Mouse (Mus musculus) brain, embryonic 18.5 days (tissue): Measurements from ENCODE around the gene Setd2.

Experiments used
- DNase-seq: peaks from one replicate; pipeline ENCODE4 v3.0.0-alpha.2; 2012; ENCODE audit warnings: low read depth, low spot score

Setd2 gene

DNA sequence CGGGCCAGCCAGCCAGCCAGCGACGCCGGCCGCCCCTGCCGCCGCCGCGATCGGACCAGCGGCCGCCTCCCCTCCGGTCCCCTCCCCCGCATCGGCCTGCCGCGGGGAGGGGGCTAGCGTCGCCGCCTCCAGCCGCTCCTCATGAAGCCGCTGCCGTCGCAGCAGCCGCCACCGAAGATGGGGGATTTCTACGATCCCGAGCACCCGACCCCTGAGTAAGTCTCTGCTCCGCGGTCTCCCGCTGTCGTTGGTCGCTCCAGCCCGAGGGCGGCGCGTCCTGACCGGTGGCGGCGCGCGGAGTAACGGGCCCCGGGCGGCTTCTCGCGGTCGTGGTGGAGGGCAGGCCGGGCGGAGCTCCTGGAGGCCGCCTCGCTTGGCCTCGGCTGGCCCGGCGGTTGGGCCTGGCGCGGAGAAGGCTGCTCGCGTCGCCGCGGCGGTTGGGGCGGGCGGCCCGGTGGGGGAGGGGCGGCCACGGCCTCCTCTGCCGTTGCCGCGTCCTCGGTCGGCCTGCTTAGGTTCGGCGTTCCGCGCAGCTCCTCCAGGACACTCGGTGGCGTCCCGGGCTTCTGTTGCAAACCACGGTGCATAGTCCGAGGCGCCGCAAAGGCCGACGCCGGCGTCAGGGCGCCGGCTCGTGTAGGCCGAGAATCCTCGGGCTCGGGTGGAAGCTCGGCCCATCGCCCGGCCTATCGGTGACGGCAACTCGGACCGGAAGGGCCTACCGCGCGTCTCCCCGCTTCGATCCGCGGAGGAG lies at the start of gene Setd2:
Setd2 (plus strand) TSS at position 60 of the 754 bp plus-strand sequence.
- peak; percentile 24 for DNase-seq

DNA sequence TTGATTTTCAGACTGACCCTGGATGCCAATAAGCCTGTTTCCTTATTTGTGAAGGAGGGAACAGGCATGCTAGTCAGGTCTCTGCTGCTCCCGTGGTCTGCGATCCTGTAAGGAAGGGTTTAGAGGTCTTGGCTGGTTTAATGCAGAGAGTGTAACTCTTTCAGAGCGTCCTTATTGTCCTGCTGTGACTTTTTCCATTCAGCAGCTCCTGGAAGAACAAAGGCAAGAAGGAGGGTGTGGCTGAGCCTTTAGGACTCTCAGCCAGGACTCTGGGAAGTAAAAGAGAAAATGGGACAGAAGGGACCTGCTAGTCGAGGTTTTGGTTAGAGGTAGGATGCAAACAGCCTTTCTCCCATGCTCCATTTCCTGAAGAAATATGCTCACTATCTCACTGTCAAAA lies 43.6 kb upstream of the Setd2 start:
- no peak for DNase-seq

DNA sequence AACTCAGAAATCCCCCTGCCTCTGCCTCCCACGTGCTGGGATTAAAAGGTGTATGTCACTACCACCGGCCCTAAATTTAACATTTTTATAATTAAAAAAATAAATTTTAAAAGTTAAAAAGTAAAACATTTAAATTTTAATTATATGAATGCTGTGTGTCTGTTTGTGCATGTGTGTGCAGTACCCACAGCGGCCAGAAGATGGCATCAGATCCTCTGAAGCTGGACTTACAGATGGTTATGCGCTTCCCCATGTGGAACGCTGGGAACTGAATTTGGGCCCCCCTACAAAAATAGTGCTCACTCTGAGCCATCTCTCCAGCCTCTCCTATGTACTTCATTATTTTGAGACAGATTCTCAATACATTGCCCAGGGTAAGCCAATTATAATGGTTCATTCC lies 41.5 kb upstream of the Setd2 start:
- DNase-seq, result no peak

DNA sequence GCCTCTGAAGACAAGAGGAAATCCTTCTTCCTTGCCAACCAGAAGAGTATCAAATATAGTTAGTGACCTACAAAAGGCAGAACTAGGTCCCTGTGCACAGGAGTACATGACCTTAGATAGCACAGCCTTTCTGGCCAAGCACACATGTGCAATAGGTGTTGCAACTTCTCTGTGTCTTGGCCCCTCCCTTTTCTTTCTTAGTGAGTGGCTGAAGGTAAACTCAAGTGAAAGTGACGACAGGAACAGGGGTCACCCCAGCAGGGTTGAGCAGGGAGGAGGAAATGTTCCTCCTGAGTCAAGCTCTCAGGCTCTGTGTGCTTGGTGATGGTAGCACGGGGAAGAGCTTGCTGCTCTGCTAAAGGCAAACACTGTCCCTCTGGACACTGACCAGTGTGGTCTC lies 6.7 kb upstream of the Setd2 start:
- DNase-seq, result no peak

DNA sequence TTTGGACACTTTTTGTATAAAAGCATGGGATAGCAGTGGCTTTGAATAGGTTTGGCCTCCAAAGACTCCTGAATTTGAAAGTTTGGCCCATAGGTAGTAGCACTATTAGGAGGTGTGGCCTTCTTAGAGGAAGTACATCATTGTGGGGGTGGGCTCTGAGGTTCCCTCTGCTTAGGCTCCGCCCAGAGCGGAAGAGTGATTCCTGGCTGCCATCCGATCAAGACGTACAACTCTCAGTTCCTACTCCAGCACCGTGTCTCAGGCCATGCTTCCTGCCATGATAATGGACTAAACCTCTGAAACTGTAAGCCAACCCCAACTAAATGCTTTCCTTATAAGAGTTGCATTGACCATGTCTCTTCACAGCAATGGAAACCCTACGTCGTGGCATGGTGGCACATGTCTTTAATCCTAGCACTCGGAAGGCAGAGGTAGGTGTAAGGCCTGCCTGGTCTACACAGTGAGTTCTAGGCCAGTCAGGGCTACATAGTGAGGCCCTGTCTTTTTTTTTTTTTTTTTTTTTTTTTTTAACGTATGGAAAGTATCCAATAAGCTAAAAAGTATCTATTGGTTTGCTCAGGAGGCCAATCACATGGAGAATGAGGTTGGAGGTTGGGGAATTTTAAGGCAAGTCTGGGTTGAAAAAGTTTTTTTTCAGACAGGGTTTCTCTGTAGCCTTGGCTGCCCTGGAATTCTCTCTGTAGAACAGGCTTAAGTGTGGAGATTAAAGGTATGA lies 3.2 kb upstream of the Setd2 start:
- DNase-seq, result no peak

DNA sequence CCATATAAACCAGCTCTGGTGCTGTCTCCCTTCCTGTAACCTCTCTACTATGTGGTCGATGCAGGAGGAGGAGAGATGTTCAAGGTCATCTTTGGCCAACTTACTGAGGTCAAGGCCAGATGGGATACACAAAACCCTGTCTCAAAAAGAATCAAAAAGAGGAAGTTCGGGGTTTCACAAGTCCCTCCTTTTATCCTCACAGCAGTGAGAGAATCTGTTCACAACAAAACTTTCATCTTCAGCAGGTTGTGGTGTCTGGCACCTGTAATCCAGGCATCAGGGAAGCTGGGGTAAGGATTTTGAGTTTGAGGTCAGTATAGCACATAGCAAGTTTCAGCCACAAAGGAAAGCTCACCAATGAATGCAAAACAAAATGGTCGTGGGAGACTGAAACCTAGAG lies 1.7 kb upstream of the Setd2 start:
- DNase-seq, result no peak

DNA sequence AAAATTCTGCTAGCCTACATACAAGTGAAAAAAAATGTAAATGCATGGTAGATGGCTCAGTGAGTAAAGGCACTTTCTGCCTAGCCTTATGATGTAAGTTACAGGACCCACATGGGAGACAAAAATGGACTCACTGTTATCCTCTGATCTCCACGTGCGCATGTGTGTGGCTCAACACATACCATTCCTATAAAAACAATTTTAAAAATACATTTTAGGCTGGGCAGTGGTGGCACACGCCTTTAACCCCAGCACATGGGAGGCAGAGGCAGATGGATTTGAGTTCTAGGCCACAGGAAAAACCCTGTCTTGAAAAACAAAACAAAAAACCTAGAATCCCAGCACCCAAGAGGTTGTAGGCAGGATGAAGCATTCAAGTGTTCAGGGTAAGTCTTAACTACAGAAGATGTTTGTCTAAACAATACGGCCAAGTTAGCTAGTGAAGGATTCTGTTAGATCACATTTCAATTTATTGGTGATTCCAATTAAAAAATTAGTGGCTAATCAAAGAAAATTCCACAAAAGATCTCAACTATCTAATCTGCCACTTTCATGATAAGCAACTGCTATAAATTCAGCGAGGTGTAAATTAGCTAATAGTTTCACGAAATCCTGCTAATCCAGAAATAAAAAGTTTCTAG lies 1.1 kb upstream of the Setd2 start:
- DNase-seq, result no peak

DNA sequence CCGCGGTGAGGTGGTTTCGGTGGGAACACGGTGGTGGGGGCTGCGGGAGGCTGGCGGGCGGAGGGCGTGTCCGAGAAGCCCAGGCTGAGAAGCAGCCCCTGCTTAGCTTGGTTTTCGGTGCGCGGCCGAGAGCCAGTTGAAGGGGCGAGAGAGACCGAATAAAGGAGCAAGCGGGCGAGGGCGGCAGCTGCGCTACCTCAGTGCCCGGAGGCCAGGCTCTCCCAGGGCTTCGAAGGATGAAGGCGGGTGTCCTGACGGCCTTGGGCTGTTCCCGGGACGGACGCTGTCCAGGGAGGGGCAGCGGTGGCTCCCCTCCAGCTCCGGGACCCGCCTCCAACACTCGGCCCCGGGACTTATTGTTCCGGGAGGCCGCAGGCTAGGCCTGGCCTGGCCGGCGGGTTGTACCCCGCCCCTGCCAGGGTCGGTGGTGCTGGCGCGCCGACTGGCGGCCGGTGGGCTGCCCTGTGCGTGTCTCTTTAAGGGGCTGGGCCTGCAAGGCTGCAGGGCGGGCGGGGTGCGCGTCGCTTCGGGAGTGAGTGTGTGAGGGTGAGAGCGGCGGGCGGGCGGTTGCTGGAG lies 395 bp upstream of the Setd2 start:
- peak; percentile 89 for DNase-seq

DNA sequence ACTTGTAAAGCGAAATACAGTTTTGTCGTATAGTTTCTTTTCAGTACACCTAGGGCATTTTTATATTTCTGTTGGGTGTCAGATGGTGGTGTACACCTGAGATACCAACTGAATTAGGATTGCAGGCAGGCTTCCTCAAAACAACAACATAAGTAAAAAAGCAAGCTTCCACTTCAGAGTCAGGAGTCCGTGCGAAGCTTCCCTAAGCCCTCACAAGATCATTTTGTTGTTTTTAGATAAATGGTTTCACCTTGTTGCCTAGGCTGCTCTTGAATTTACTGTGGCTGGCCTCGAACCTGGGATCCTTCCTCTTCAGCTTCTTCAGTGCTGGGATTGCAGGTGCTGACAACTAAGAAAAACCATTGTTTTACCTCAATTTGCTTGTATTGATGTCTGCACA lies 1.2 kb downstream of the Setd2 start:
- DNase-seq, result no peak

DNA sequence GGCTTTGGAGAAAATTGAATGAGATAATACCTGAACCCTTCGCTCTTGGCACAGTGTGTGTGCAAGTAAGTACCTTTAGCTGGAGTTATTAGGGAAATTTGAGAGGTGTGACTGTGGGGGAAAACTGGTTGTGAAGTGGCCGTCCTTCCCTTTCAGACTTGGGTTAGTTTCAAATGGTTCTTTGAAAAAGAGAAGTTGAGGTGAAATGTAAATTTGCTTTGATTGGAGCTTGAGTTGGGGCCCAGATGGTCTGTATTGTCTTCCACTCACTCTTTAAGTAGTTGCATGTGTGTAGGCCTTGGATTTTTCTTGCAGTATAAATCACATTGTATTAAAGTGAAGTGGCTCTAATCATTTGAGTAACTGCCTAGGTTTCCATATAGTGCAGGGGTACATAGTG lies 2.7 kb downstream of the Setd2 start:
- no peak for DNase-seq

DNA sequence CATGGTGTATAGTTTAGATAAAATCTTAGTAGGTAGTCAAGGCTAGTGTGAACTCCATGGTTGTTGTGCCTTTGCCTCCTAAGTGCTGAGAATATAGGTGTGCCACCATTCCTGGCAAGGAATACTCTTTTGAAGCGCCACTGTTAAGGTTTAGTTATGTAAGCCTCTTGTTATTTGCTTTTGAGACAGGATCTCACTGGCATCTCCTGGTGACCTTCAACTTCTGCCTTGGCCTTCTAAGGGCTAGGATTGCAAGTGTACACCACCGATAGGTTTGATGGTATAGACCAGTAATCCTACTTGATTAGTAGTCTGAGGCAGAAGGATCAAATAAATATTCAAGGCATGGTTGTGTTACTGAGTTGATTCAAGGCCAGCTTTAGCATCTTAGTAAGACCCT lies 4.2 kb downstream of the Setd2 start:
- no peak for DNase-seq

DNA sequence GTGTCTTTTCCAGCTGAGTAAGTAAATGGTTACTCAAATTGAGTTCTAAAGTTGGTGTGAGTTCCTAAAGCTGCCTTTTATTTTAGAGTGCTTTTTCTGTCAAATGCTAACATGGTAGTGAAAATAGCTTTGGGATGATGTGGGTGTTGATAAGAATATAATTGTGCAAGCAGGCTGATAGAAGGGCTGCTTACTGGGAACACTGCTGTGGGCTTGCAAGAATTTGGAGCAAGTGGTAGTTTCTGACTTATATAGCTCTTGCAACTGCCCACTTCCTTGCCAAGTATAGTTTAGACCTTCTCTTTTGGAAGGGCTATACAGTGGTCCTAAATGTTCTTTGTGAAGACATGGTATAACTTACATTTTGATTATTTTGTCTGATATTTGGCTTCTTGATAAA lies 6.1 kb downstream of the Setd2 start:
- no peak for DNase-seq

DNA sequence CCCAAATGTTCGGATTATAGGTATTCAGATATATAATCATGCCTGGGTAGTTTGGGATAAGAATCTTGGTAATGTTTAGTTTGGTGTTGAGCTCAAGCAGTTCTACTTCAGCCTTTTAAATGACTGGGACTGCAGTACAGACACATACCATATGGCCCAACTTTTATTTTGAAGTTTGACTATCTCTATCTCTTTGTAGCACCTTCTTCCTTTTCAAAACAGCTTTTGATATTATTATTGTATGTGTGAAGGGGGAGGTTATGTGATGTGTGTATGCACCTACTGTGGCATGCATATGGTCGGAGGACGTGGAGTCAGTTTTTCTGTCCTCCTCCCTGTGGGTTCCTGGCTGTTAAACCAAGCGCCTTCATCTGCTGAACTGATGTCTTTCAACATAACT lies 9.6 kb downstream of the Setd2 start:
- no peak for DNase-seq

DNA sequence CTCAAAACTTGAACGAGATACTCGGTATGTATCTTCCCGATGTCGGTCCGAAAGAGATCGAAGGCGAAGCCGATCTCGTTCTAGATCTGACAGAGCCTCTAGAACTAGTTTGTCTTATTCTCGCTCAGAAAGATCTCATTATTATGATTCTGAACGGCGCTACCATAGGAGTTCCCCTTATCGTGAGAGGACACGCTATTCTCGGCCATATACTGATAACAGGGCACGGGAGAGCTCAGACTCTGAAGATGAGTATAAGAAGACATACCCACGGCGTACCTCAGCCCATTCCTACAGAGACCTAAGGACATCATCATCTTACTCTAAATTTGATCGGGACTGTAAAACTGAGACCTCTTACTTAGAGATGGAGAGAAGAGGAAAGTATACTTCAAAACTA lies 15.9 kb downstream of the Setd2 start:
- DNase-seq, result no peak

DNA sequence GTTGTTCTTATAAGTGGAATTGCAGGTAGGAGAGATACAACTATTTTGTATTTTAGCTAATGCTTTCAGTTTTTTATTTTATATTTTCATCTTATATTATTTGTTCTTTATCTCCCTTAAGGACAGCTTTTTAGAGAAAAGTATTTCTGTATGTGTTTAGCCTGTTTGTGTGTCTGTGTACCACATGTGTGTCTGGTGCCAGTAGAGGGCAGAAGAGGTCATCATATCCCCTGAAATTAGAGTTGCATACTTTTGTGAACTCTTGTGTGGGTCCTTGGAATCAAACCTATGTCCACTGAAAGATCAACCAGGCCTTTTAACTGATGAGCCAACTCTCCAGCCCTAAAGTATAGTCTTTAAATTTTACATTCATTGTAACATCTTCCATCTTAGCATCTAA lies 35.9 kb downstream of the Setd2 start:
- DNase-seq, result no peak

DNA sequence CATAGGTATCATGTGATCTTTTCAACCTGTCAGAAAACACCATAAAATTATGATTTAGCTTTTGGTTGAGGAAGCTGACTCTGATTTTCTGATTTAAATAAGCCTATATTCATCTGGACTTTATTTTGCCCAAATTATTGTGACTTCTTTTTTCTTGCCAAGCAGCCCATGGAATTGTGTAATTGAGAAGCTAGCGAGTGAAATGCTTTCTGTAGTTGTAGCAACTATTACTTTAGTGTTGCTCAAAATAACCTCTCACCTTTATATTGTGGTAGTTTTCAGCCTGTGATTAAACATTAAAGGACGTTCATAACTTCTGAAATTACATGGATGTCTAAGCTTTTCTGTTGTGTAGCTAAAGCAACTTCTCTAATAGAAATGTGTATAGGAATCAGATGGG lies 49.8 kb downstream of the Setd2 start:
- no peak for DNase-seq

DNA sequence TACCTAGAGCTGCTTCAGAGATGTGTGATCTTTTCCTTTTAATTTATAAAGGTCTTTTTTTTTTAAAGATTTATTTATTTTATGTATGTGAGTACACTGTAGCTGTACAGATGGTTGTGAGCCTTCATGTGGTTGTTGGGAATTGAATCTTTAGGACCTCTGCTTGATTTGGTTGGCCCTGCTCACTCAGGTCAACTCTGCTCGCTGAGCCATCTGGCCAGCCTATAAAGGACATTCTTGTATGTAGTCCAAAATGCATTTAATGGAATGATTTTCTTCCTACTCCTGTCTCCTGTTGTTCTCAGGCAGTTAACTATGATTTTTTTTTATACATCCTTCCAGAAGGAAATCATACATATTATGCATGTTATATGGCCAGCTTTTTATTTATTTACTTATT lies 51.1 kb downstream of the Setd2 start:
- DNase-seq, result no peak

DNA sequence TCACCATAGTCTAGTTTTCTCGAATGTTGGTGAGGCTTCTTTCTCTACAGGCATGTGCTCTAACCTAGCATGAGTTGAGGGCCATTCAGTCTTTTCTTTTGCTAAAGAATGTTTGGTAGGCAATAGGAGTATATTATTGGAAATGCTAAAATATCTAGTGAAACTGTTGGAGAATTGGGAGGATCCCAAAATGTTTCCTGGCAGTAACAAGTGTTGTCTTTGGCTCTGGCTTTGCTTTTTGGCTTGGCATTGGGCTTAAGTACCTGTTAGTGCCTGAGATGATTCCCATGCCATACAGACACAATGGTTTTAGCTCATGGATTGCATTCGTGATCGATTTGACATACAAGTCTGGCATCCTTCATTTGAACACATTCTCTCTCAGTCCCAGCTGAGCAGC lies 79.1 kb downstream of the Setd2 start:
- DNase-seq, result no peak

DNA sequence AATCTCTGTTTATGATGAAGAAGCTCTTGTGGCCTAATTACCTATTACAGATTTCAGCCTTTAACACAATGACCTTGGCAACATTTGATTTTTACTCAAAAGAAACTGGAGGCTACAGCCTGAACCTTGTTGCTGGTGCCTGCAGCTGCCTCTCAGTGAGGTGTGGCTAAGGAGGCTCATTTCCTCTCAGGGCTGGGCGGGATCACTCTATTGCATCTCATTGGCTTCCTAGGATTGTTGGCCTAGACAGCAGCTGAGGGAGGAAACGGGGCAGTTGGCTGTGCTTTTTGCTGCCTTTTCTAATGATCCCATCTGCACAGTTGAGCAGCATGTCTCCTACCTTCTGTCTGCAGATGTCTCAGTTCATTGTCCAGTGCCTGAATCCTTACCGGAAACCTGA lies 84.7 kb downstream of the Setd2 start:
- no peak for DNase-seq

DNA sequence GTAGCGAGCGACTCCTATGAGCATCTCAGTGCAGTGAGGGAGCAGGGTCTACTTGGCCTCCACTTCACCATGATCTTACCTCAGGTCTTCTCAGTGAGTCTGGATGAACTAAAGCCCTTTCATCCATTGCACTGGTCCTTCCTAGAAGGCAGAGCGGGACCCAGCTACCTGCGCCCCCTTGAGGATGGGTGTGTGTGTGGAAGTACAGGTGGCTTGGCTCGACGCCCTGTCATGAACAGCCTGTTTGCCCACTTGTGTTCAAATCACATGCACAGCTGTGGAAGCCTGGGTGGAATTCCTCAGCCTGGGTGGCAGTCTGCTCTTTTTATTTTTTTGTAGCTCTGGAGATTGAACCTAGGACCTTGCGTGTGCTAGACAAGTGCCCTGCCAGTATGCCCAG lies 87.8 kb downstream of the Setd2 start:
- DNase-seq, result no peak

DNA sequence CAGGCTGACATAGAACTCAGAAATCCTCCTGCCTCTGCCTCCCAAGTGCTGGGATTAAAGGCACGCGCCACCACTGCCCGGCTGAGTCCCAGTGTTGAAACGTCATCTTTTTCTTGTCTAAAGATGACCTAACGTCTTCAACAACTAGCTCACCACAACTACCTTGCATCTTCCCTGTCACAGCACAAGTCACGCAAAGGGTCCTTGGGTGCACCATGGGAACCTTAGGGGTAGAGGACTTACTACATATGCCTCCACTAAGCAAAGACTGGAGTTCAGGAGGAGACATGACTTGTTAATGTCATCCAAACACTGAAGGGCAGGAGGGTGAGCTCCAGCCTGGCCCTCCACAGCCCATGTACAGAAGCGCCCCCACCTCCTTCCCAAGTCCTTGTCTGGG lies 88.3 kb downstream of the Setd2 start:
- no peak for DNase-seq

DNA sequence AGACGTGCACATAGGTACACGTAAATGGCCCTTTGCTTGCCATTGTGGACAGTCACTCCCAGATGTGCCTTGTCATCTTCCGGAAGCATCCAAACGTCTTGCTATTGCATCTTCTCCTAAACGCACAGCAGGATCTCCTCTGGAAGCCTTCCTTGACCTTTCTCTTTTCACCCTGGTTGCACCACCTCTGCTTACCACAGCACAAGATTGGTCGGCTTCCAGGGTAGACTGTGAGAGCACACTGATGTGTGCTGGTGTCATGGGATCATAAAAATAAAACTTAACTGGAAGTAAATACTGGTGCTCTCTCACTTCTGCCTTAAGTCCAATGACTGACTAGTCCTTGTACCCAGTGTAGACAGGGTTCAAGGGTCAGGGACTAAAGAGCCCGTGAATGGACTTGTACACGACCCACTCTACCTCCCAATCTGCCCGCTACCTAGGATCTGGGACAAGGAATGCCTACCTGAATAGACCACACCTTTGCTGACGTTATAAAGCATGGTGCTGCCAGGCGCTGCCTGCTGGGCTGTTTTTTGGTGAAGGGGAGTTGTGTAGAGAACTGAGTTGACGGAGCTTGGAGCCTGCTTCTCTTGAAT lies 90.3 kb downstream of the Setd2 start:
- no peak for DNase-seq
